Mouse (Mus musculus): ENCODE results near the gene Vamp4.

Gene Vamp4

GRCm38 (mm10) chr1:162570260-162570748 lies at the start of gene Vamp4:
Vamp4 (plus strand) TSS chr1:162570515.
- peak; percentile 86 to 95 for DNase-seq (ENCODE audit: low spot score in 2 of 2)

- no peak for DNase-seq (ENCODE audit: low spot score in 2 of 2)
These were observed 40.7 kb upstream of the Vamp4 start for GRCm38 (mm10) chr1:162529651-162530050.

DNA sequence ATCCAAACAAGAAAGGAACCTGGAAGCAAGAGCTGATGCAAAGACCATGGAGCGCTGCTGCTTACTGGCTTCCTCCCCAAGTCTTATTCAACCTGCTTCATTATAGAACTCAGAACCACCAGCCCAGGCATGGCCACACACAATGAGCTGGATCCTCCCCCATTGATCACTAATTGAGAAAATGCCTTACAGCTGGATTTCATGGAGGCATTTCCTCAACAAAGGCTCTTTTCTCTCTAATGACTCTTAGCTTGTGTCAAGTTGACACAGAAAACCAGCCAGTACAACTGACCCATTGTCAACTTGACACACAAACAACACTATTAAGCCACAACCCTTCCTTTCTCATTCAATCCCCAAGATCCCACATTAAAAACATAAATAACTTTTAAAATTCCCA lies 39.6 kb upstream of the Vamp4 start:
- no peak for DNase-seq (ENCODE audit: low spot score in 2 of 2)

DNA sequence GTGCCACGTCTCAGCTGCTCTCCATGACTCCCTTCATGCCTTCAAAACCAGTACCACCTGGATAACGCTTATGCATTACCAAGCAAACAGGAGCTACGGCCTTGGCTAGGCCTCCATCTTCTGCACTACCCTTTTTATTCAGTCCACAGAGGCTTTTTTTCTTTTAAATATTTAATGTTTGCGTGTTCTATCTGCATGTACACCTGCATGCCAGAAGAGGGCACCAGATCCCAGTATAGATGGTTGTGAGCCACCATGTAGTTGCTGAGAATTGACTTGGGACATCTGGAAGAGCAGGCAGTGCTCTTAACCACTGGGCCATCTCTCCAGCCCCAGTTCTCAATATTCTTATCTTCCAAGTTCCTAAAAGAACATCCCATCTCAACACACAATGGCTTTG lies 38.7 kb upstream of the Vamp4 start:
- no peak for DNase-seq (ENCODE audit: low spot score in 2 of 2)

DNA sequence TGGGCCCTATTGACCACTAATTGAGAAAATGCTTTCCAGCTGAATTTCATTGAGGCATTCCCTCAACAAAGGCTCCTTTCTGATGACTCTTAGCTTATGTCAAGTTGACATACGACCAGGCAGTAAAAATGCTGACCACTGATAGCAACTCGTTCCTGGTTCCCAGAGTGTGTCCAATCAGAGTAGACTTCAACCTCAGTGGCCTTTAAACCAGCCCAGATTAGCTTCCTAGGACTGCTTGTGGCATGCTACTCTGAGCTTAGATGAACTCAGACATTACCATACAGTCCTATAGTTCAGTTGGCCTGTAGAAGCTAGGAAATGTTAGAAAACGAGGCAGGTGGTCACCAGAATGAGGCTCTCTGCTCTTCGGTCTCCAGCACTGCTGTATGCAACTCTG lies 38.0 kb upstream of the Vamp4 start:
- DNase-seq (ENCODE audit: low spot score in 2 of 2): no peak

- DNase-seq (ENCODE audit: low spot score in 2 of 2): no peak
These were observed 36.4 kb upstream of the Vamp4 start for GRCm38 (mm10) chr1:162533766-162534560.

GRCm38 (mm10) chr1:162543231-162543630 lies 27.1 kb upstream of the Vamp4 start:
- no peak for DNase-seq (ENCODE audit: low spot score in 2 of 2)

GRCm38 (mm10) chr1:162547607-162548006 lies 22.7 kb upstream of the Vamp4 start:
- DNase-seq (ENCODE audit: low spot score in 2 of 2): no peak

DNA sequence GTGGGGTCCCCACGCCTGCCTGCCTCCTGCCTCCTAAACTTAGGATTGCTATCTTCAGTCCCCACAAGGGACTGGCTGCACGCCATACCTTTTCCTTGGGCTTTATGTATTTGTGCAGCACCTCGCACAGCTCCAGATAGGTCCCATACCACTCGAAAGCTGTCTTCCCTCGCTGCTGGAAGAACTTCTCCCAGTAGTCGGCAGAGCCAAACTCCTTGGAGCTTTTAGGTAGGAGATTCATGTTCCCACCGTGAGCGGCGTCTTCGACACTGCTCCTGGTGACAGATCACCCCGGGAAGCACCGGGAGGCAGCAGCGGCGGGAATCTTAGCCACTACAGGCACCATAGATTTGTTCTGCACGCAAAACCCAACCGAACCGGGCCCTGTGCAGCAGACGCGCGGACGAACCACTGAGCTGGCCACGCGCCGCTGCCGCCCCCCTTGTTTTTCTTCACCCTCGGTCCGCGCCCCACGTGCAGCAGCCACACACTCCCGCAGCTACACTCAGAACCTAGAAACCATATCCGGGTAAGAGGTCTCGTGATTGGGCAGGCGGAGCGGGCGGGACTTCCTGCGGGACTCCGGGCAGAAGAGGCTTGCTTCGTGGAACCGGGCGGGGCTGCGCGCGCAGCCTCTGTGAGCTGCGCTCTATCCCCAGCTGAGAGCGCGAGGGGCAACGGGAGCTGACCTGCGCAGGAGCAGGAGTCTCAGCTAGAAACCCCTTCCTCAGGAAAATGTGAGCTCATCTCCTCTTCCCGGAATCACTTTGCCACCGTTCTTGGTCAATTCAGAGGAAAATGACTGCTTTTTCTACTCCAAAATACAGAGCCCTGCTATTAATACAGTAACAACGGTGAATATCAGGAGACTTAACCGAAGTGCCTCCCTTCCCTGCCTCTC lies 22.0 kb upstream of the Vamp4 start, which contains the start of gene Mettl13:
TSS of gene Mettl13 (minus strand) at position 536 of the 901 bp plus-strand sequence.
- DNase-seq (ENCODE audit: low spot score in 2 of 2): peak; percentile 62 to 85

- no peak for DNase-seq (ENCODE audit: low spot score in 2 of 2)
These were observed 21.2 kb upstream of the Vamp4 start for GRCm38 (mm10) chr1:162548917-162549613.

DNA sequence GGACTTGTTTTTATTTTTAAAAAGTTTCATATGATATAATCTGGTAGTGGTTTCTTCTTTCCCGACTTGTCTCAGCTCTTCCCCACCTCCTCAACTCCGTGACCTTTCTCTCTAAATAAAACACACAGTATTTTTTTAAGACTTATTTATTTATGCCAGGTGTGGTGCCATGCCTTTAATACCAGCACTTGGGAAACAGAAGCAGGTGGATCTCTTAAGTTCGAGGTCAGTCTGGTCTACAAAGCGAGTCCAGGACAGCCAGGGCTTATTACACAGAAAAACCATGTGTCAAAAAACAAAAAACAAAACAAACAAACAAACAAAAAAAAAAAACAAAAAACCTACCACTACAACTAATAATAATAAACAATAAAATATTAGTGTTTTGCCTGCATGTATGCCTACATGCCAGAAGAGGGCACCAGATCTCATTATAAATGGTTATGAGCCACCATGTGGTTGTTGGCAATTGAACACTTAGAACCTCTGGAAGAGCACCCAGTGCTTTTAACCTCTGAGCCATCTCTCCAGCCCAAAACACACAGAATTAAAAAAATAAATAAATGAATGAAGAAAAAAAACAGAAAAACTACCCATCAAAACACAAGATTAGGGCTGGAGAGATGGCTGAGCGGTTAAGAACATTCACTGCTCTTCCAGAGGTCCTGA lies 20.6 kb upstream of the Vamp4 start:
- DNase-seq (ENCODE audit: low spot score in 2 of 2): no peak

DNA sequence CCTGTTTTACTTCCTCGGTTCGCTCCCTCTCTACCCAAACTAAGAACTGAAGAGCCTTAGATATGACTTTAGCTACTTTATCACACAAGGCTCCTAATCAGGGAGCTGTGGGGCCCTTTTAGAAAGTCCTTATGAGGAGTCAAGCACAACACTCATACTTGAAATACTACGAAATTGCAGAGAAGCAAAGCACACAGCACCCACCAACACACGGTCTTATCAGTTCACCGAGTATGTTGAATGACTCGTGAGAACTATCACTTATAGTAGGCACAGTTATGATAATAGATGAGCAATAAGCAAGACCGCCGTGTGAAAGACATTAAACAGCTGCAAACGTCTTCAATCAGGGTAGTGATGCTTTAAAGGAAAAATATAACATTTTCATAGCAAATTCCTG lies 17.4 kb upstream of the Vamp4 start:
- DNase-seq (ENCODE audit: low spot score in 2 of 2): no peak

DNA sequence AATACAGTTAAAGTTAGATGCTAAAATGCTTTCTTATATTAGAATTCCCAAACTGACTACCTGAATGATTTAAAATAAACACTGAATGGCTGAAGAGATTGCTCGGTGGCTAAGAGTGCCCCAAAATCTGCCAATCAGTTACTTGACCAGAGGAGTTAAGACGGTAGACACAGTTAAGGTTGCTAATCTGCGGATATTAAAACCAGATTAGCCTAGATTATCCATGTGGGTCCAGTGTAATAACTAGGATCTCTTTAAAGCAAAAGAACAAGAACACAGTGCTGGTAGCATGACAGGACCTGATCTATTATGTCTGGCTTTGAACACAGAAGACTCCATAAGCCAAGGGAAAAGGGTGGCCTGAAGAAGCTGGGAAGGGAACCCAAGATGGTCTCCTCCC lies 16.1 kb upstream of the Vamp4 start:
- no peak for DNase-seq (ENCODE audit: low spot score in 2 of 2)

- no peak for DNase-seq (ENCODE audit: low spot score in 2 of 2)
These were observed 7.1 kb upstream of the Vamp4 start for GRCm38 (mm10) chr1:162563236-162563635.

DNA sequence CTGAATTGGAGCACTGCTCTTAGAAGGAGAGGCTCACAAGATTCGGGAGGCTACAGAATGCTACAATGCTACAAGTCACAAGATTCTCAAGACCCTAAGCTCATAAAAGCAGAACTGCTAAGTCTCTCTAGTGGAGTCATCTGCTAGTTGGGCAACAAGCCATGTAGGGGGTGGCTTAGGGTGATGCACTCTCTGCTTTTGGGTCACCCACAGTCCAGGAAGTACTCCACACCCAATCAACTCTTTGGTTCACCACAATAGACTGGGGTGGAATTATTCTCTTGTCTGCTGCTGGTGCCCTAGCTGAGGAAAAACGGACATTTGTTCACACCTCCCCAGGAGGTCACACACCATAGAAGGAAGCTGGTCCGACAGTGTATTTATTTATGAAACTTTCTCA lies 5.3 kb upstream of the Vamp4 start:
- no peak for DNase-seq (ENCODE audit: low spot score in 2 of 2)

- DNase-seq (ENCODE audit: low spot score in 2 of 2): no peak
These were observed 3.0 kb upstream of the Vamp4 start for GRCm38 (mm10) chr1:162567351-162567750.

DNA sequence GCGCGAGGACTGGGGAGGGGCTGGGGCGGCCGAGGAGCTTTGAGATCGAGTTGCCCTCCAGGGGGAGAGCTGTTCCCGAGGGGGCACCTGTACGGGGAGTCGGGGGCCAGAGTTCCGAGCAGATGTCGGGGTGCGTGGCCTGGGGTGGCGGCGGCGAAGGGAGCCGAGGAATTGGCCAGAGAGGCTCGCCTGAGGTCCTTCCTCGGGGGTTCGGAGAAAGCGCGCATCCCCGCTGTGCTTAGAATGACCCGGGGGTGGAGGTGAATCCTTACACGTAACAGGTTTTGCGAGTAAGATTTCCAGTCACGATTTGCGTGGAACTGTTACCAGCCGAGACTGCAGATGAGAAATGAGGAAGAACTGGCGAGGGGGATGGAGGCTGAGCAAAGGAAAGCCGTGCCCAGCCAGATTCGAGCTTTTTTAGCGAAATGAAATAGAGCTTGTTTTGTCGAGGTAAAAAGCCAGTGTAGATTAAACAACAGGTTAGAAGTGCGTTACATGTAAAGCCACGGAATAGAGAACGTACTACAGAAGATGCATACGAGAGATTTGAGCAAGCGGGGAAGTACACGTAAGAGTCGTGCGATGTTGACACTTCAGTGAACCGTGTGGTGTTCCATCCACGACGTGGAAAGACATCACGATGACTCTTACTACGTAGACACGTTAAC lies 751 bp downstream of the Vamp4 start:
- DNase-seq (ENCODE audit: low spot score in 2 of 2): peak in 1 of 2 experiments; percentile 38

- no peak for DNase-seq (ENCODE audit: low spot score in 2 of 2)
These were observed 4.8 kb downstream of the Vamp4 start for GRCm38 (mm10) chr1:162575098-162575497.

DNA sequence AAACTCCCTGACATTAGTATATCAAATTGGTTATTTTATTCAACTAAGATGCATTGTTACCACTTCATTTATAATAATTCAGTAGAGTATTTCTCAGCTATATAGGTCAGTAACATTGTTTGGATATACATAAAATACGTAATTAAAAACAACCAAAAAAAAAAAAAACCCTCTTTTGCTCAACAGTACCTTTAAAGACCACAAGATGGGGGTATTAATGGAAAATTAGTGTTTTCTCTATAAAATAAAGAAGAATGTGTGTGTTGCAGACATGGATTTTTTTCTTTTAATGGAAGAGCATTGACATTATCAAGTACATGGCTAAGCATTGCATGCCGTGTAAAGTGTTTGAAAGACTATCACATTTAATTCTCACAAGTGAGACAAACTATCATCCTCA lies 12.6 kb downstream of the Vamp4 start:
- no peak for DNase-seq (ENCODE audit: low spot score in 2 of 2)

GRCm38 (mm10) chr1:162586282-162586681 lies 16.0 kb downstream of the Vamp4 start:
- no peak for DNase-seq (ENCODE audit: low spot score in 2 of 2)

- DNase-seq (ENCODE audit: low spot score in 2 of 2): no peak
These were observed 18.3 kb downstream of the Vamp4 start for GRCm38 (mm10) chr1:162588606-162589005.

Measured in cerebellum, postnatal 4 days (tissue).